ENCODE assay signal across 1 mouse cellular context in genomic region chr6:131344346-131344745, GRCm38 (mm10).
TF ChIP-seq lines count a peak whose summit lies in the region.

No protein-coding gene starts in this region.

TF ChIP-seq in CH12.LX, 34 proteins besides CTCF, POLR2A, EP300 and RAD21:
- TF ChIP-seq TBP (conservative IDR thresholded peaks at IDR 0.05; ENCODE audit: low read depth, low read length) = no peak
- no peak for TF ChIP-seq MAX (IDR thresholded peaks at IDR 0.05; ENCODE audit: low read length)
- TF ChIP-seq TCF12 (IDR thresholded peaks at IDR 0.05; ENCODE audit: low read depth, low read length) = no peak
- no peak for TF ChIP-seq SIN3A (IDR thresholded peaks at IDR 0.05; ENCODE audit: low read length)
- no peak for TF ChIP-seq E2F4 (IDR thresholded peaks at IDR 0.05; ENCODE audit: insufficient replicate concordance, low read depth, low read length)
- no peak for TF ChIP-seq ZC3H11A (IDR thresholded peaks at IDR 0.05; ENCODE audit: low read depth, low read length)
- TF ChIP-seq MAFK (IDR thresholded peaks at IDR 0.05; ENCODE audit: insufficient replicate concordance, low read length) = no peak
- no peak for TF ChIP-seq HCFC1 (IDR thresholded peaks at IDR 0.05; ENCODE audit: low read depth, low read length)
- TF ChIP-seq SMC3 (IDR thresholded peaks at IDR 0.05; ENCODE audit: low read depth, low read length) = no peak
- no peak for TF ChIP-seq USF1 (IDR thresholded peaks at IDR 0.05; ENCODE audit: low read depth, low read length)
- TF ChIP-seq BHLHE40 (IDR thresholded peaks at IDR 0.05; ENCODE audit: low read depth, low read length) = no peak
